Mouse (Mus musculus) frontal cortex, postnatal 10 days (tissue): ENCODE data around the gene Gon7.

Experiments
- DNase-seq, 2 experiments: peaks; one replicate each; pipeline ENCODE4 v3.0.0; 2022; ENCODE audit warnings: low spot score in 2 of 2, mixed read lengths in 1 of 2

Gene Gon7

DNA sequence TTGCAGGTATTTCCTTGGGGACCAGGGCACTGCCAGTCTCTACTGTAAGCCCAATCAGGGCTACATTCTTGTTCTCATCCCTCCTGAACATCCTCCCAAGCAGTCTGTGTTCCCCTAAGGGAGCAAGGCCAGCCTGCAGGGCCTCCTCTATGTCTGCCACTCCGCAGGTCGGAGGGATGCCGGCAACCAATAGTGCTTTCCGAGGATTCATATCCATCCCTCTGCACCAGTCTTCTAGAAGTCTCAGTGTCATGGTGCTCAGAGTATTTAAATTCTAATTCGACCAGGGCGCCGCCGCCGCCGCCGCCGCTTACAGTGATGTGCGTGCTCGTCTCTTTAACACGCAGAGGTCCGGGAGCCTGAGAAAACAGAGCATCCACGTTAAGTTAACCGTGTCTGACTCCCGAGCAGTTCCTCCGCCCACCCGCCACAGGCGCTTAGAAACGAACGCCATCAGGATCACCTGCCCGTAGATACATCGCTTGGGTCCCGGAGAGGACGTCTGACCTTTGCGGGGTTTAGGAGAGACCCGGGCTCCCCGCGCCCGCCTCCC is 14.5 kb downstream of the Gon7 start:
- DNase-seq = no peak

GRCm38 (mm10) chr12:102742056-102742455 is 15.5 kb downstream of the Gon7 start:
- DNase-seq = no peak

DNA sequence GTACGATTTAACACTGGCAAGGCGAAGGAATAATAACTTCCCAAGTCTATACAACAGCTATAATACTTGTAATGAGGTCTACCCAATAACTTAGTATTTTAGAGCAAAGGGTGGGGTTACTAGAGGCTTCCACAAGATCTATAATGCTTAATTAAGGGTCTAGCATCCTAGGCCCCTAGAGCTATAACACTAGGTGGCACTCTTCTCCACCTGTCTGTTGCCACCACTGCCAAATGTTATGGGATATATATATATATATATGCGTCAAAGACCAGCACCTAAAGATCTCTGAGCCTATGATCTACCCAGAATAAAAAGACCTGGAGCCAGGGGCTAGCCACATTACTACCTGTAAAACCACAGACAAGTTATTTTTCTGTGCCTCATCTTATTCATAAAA is 17.3 kb downstream of the Gon7 start:
- no peak for DNase-seq

DNA sequence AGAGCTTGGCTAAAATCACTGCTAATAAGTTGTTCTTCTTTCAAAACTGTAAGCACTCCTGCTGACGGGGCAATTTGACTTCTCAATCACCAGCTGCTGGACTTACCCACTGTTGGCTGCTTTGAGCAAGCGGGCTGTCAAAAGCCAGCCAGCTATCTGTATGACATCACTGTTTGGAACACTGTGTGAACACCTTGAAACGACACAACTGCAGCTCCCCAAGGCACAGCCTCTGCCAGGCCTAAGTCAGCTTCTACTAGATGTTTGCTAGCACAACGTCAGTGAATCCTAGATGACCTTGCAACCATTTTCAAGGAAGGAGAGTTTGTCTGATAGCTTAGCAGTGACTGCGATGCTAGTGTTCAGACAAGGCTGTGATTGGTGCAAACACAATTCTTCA is 18.5 kb downstream of the Gon7 start:
- no peak for DNase-seq

DNA sequence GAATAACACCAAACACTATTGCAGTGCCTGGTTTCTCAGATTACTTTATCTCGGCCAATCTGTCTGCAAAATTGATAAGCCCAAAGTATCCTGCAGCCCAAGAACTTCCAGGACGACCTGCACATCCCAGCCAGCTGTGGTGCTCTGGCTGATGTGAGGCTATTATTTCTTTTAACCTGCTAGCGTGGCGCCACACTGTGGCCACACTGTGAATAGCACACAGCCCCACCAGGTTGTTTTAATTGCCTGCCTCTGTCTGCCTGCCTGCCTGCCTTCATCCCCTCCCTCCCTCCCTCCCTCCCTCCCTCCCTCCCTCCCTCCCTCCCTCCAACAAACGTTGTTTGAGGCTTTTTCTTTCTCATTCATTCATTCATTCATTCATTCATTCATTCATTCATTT is 24.2 kb downstream of the Gon7 start:
- peak in 1 of 2 experiments; percentile 53 for DNase-seq

- no peak for DNase-seq
Measured at GRCm38 (mm10) chr12:102730798-102731619, 26.6 kb downstream of the Gon7 start.

DNA sequence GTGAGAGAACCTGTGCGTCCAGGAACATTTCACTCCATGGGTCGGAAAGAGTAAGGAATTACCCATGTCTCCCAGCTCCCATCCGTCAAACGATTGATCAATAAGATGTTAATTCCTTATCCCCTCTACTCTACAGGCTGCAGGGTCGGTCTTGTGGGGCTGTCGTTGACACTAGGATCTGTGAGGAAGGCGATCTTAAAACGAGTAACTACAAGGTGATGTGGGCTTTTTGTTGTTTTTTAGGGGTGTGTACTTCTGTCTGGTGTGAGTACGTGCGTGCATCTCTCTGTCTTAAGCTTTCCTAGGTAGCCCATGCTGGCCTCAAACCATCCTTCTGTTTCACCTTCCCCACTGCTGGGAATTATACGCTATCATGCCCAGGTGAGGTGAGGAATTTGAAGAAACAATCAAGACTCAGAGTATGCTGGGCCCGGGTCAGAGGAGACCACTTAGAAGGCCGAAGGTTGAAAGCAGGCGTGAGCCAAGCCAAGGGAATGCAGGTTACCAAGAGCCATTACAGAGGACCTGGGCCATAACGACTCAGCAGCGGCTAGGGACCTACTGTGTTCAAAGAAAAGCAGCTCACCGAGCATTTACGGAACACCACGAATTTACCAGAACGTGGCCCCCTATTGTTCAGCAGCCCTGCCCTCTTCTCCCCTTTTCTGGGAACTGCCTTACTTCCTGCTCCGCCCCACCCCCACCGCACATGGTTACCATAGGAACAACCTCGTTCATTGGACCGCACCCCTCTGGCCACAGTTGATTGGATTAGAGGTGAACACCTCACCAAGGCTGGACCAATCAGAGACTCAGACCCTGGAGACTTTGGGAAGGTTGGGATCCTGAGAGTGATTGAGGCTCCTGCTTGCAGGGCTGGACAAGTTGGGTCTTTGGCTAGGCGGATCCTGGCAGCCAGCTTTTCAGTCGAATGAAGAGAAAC is 27.5 kb downstream of the Gon7 start:
- peak; percentile 81 to 86 for DNase-seq

DNA sequence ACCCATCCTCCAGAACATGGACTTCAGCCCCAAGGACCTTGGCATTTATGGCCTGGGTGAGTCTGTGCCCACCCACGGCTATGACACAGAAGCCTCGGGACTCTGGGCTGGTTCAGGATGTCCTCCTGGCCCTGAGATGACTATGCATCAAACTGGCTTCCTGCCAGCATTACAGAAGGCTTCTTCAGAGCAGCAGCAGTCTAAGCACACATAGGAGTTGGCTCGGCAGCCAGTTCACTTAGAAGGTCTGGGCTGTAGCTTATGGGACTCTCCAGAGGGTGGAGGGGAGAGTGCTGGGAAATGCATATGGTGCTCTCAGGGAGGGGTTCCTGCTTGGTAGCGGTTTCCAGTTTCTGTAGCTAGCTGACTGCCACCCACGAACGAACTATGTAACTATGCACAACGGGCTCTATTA is 31.8 kb downstream of the Gon7 start:
- no peak for DNase-seq

- DNase-seq = no peak
Measured at GRCm38 (mm10) chr12:102725146-102725545, 32.5 kb downstream of the Gon7 start.

DNA sequence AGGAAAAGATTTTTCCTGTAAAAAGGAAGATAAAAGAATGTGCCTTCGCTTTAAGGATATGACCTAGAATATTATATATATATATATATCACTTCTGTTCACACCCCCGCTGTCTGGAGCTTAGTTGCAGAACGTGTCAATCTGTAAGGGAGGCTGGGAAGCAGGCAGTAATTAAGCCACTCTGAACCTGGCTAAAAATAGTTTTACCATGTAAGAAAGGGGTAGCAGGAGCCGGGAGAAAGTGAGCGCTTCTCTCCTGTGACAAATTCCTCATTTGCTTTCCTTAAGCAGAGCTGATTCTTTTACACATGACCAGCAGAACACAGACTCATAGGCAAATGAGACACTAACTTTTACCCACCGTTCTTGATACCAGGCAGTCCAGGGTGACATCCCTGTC is 33.7 kb downstream of the Gon7 start:
- DNase-seq = no peak

DNA sequence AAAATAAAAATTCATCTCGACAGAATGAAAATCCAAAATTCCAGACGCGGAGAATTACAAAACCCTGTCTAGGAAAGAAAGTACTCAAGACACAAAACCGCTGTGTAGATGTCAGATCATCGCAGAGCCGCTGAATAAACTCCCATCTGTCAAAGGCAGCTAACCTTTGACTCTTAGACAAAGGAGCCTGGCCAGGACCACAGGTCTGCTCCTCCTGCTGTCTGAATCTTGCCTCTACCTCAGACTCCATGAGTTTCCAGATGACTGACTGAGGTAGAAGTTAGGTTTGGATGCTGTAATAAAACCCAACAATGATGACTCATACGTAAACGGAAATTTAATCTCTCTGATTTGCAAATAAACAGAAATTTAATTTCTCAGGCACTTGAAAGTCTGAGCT is 34.6 kb downstream of the Gon7 start:
- DNase-seq = no peak

GRCm38 (mm10) chr12:102722451-102722850 is 35.2 kb downstream of the Gon7 start:
- no peak for DNase-seq

GRCm38 (mm10) chr12:102719552-102720315 is 37.9 kb downstream of the Gon7 start:
- no peak for DNase-seq

GRCm38 (mm10) chr12:102714654-102715395 is 42.8 kb downstream of the Gon7 start:
- DNase-seq = no peak

- no peak for DNase-seq
Measured at GRCm38 (mm10) chr12:102714116-102714515, 43.5 kb downstream of the Gon7 start.

GRCm38 (mm10) chr12:102713153-102713865 is 44.3 kb downstream of the Gon7 start:
- no peak for DNase-seq

GRCm38 (mm10) chr12:102710851-102711375 is 46.7 kb downstream of the Gon7 start:
- no peak for DNase-seq

- no peak for DNase-seq
Measured at GRCm38 (mm10) chr12:102709896-102710295, 47.7 kb downstream of the Gon7 start.

DNA sequence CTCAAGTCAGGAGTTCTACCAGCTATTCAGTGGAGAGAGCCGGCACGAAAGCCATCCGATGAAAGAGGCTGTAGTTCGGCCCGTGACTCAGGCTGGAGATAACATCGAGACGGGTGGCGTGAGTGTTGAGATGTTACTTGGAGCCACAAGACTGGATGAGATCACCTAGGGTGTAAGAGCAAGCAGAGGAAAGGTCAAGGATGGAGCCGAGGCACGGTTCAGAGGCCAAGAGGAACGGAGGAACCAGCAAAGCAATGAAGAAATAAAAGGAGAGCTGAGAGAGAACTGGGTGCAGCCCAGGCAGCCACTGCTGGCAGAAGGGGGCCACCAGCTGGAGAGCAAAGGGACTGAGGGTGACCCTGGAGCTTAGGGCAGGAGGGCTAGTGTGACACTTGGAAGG is 49.4 kb downstream of the Gon7 start:
- DNase-seq = no peak
